Mouse (Mus musculus) heart, adult 8-10 months (tissue): ENCODE measurements around the gene Eif4ebp2. TPM values are rescaled to one million over a fixed set of nuclear protein-coding genes. Genes with fewer than 3 reads are reported as not detected.
A peak's percentile ranks its signal among the peaks of the same experiment; 100 is the strongest.

Experiments
- DNase-seq: peaks from one replicate; pipeline ENCODE4 v3.0.0; 2022; ENCODE audit warnings: low spot score
- total RNA-seq, 4 experiments: library from RNA; stranded (reverse); gene quantifications; 2 replicates each; pipeline ENCODE4 v1.2.4; 2022

The Eif4ebp2 gene
- 10 to 100 TPM; 59.5 to 77.7 (median 70.8) TPM for total RNA-seq

DNA sequence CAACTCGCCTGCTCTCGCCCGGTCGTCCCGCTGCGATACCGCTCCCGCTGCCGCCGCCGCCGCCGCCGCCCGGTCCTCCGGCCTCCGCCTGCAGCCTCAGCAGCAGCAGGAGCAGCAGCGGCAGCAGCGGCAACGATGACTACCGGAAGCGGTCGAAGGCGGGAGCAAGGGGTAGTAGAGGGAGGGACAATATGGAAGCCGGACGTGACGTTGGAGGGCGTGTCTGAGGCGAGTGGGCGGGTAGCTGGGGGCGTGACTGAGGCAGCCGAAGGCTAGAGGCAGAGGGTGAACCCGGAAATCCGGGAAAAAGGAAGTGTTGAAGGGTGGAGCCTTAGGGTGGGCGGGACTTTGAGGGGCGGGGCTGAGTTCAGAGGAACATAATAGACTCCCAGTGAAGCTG is at the start of gene Eif4ebp2:
TSS of gene Eif4ebp2 (minus strand) at position 17 of the 400 bp plus-strand sequence.
- DNase-seq = peak; percentile 100

DNA sequence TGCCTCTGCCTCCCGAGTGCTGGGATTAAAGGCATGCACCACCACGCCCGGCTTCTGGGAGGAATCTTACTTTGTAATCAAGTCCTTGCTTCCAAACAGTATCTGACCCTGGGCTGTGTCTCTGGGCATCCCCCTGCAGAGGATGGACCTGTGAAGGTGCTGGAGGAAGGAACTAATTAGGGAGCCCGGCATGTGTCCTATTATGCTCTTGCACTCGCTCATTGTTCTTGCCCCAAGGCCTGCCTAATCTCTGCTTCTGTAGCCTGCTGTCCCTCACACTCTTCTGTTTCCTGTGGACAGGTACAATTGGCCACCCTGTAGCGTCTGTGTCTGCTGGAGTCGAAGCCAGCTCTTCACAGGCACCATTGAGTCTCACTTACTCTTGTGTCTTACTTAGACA is 48.3 kb upstream of the Eif4ebp2 start:
- DNase-seq = no peak

DNA sequence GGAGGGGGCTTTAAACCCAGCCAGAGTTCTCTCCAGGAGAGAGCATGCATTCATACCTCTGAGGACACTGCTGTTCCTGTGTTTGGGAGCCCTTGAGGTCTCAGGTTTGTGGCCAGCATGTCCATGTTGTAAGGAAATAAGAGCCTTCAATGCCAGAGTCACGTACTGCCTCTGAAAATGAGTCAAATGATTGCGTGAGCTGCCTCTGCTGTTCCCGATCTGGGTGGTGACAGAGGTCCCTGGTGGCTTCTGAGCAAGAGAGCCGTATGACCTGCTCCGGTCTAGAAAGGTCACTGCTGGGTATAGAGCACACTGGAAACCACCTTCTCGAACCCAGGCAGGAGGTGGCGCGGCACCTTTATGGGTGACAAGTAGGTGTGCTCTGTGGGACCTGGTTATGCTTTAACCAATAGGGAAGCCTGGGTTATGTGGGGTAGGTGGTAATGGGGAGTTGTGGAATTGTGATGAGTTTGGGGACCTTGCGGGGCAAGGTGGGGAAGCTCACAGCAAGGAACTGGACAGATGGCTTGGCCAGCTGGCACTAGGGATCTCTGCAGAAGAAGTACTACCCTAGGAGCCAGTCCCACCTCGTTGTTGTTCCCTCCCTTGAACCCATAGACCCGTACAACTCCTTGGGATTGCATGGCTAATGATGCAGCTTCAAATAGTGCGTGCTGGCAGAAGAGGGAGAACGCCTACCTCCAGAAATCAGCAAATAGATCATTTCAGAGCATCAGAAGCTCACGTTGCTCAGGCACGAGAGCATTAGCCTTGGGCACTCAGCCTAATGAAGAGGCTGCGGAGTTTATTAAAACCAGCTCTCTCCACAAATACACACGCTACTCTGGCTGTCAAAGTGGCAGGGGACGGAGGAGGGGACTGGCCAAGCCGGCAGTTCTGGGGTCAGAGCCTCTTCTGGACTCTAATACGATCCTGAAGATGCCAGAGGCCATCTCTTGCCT is 47.3 kb upstream of the Eif4ebp2 start:
- DNase-seq = no peak

DNA sequence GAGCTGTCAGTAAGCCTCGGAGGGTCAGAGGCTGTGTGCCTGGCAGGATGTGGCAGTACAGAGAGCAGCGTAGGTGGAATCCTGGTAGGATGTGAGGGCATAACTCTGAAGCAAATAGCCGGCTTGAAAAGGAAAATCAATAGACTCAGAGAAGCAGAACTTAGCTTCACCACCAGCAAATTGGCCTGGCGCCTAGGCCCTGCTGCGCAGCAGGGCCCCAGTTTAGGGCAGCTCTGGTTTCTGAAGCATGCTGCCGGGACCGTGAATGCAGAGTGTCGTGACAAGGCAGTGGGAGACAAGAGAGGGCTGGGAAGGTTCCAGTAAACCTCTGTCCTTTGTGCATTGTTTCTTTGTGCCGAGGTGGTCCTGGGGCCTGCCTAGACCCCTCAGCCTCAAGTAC is 43.8 kb upstream of the Eif4ebp2 start:
- no peak for DNase-seq

DNA sequence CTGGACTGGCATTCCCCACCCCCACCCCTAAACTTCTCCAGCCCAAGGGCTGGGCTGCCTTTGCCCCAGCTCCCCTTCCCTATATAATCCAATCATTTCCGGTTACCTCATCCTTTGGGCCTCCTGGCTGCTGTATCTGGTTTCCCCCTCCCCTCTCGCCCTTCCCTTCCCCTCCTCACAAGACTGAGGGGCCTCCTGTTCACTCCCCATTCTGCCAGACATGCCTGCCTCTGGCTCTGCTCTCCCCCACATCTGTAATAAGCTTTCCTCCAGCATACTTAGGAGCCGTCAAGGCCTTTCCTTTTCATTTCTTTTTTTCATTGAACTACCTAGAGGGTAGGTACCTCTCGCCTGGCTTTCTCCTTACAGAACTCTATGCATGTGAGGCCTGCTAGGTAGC is 43.0 kb upstream of the Eif4ebp2 start:
- no peak for DNase-seq

DNA sequence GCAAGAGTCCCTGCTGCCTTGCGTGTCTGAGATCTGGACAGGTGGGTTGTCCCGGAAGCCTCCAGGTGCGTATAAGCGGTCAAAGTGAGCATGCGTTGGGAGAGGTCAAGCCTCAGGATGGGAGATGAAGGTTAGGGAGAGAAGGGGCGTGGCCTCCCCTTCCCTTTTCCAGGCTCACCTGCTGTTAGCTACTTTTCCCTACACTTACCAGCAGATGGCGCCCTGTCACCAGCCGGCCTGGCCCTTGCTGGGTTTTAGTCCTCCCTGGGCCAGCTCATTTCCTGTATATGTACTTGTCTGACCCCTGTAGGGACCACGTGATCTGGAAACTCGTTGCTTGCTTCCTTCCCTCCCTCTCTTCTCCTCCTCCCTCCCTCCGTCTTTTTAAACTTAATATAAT is 39.6 kb upstream of the Eif4ebp2 start:
- DNase-seq = peak; percentile 68

DNA sequence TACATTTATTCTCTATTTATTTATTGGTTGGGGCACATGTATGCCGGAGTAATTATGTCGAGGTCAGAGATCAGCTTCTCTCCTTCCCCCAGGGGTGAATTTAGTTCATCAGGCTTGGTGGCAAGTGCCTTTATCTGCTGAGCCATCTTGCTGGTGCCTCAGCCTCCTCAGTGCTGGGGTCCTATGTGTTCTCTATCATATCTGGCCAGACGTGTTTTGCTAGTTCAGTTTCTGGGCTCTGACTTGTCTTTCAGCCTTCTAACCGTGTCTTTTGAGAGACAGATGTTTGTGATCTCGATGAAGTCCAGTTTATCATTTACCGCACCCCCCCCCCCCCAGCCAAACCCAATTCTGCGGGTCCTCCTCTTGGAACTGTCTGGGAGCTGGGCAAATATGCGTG is 39.1 kb upstream of the Eif4ebp2 start:
- DNase-seq = no peak

DNA sequence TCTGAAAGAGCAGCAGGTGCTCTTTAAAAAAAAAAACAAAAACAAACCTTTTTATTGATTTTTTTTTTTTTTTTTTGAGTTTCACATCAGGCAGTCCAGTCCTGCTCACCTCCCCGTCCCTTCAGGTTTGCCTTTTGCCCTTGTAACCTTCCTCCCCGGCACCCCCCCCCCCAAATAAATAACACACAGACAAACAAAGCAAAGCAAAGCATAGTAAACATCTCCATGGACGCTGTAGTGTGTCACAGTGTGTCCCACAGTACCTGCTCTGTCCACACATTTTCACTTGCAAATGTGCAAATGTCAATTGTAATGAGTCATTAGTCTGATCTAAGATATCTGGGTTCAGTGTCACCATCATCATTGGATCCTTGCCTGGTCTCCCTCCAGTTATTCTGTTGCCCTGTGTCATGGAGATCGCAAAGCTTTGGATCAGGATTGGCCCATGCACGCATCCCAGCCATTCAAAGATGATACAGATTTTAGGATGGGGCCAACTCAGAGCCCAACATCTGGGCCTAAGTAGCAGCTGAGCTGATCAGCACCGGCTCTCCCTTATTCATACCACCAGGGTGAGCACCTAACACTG is 36.2 kb upstream of the Eif4ebp2 start:
- no peak for DNase-seq

DNA sequence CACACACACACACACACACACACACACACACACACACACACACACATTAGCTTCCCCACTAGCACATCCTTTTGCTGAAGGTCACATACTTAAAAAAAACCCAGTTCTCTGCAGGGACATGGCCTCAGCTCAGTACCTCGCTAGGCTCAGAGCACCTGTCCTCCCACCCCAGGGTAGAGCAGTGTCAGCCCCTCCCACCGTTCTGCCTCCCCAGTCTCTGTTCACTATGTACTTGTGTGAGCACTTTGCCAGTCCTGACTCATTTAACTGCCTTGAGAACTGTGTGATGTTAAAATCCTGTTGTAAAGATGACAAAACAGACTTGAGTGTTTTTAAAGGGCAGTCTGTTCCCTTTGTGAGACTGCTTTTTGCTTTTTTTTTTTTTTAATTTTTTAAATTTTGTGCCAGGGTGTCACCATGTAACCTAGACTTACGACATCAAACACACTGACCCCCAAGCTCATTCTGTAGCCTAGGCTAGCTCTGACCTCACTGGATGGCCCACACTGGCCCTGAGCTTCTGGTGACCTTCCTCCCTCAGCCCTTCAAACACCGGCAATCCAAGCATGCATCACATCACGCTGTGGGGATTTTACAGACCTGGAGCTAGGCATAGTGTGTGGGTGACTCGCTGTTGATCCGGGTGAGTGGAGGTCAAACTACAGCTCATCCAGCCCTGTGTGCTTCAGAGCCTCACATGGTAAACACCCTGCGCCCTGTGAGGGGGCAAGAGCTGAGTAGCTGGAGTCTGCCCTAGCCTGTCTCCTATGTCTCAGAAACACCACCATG is 34.3 kb upstream of the Eif4ebp2 start:
- DNase-seq = no peak

DNA sequence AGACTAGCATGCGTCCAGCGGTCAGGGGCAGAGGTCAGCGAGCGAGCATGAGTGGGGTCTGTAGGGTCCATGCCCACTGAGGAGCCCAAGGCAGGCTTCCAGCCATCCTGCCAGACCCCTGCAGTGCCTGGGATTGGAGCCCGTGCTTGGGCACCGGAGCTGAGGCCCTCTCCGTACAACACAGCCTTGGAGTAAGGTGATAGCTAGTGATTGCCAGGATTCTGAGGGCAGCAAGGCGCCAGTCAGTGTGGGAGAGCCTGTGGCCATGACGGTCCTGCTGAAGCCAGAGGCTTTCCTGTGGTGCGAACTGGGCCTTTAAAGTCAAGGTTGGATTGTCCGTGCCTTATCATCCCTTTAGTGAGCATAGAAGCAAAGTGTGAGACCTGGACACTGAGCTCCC is 32.3 kb upstream of the Eif4ebp2 start:
- no peak for DNase-seq

DNA sequence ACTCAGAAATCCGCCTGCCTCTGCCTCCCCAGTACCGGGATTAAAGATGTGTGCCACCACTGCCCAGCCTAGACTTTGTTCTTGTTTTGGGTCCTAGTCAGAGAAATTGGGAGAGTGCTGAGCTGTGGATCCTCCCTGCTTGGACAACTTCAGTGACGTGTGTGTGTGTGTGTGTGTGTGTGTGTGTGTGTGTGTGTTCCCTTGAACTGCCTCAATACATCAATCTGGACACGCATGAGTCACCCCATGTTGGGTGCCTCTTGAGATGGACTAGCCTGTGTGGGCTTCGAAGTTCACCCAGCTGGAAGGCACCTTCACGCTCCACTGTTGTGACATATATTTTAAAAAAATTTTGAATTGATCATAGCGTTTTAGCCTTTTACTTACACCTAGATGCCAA is 30.3 kb upstream of the Eif4ebp2 start:
- DNase-seq = no peak

DNA sequence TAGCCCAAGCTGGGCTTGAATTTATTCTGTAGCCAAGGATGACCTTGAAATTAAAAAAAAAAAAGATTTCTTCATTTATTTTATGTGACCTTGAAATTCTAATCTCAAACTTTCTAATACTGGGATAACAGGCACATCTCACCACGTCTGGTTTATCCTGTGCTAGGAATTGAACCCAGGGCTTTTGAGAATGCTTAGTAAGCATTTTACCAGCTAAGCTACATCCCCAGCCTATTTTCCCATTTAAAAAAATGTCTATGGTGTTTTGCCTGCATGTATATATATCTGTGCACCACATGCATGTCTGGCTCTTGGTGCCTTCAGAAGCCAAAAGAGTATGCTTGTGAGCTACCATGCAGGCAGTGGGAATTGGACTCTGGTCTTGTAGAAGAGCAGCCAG is 28.0 kb upstream of the Eif4ebp2 start:
- no peak for DNase-seq

DNA sequence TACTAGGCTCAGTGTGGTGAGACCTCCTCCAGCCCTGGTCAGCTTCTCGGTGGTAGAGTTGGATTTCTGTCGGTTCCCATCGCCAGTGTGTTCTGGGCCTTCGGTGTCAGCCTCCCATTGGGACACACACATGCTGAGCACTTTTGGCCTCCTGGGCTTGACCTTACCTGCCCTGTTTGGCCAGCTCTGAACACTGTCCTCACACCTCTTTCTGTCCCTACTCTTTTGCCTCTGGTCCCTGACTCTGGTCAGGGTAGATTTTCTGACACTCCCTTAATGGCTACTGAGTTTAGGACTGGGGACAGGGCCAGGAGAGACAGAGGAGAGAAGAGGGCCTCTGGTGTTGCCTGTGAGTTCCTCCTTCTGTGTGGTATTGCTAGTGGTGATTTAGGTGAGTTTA is 27.5 kb upstream of the Eif4ebp2 start:
- DNase-seq = no peak

DNA sequence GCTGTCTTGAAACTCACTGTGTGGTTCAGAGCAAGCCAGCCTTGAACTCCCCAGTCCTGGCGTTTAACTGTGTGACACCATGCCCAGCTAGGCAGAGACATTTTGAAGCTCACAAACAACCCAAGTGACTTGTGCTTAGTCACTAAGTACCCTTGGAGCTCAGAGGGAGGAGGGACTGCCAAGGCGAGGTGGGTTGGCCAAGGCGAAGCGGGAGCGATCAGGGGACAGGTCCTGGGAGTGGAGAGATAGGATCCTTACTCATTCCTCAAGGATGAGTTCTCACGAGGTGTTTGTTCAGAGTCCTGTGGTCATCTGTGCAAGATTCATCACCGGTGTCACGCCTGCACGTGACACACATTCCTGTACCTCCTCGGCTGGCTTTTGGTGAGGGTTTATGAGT is 27.0 kb upstream of the Eif4ebp2 start:
- no peak for DNase-seq

DNA sequence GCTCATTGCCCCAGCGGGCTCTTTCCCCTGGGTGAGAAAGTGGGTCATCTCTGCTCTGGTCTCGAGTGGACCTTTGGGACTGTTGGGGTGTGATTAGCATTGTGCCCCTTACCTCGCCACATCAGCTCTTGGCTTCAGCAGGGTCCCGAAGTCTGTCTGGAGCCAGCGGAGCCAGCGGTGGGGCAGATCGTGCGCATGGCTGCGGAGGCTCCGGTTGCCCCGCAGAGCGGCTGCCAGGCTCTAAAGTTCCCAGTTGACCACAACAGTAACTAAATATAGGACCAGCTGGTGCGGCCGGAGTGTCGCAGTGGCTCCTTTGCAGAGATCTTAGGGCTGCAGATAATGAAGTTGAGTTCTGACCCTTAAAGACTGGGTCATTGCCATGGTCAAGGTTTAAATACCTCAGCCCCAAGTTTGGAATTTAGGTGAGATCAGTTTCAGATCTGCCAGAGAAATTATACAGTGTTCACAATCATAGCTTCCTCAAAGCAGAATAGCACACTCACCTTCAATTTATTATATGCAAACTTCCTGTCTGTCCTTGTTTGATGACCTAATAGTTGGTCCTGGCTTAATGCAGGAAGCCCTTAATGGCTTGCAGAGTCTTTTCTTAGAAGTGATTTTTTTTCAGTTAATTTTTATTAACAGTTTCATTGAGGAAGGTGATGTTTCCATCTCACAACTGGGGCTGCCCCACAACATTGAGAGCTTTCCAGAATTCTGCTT is 24.1 kb upstream of the Eif4ebp2 start:
- DNase-seq = peak; percentile 21

DNA sequence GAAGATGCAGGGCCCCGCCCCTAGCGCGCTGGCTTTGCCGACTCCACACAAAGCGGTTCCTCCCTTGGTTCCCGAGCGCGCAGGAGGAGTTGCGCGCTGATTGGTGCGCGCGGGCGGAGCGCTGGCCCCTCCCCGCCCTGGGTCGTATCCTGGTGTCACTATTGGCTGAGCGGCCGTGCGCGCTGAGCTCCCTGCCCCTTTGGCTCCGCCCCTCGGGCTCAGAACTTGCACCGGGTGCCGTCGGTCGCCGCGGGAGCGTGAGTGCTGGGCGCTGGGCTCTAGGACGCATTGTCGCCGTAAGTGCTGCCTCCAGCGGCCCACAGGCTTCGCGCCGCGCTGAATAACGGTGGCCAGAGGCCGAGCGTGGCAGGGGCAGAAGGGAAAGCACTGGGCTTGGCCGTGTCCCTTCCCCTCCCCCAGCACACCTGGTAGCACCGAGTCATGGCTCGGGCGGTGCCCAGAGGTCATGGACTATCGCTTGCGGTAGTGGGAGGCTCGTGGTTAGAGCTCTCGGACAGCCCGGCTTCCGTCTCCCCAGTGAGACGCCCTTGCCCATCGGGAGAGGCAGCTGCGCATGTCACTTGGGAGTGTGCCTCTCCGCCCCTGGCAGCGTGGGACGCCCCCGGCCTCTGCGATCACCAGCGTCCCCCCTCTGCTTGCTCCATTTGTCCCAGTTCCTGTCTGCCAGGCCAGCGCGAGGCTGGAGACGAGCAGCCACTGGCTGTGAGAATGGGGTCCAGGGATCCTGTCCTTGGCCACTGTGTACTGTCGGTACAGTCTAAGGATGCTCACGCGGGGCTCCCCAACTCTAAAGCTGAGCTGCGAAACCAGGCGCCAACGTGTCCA is 23.4 kb upstream of the Eif4ebp2 start, which contains the start of gene Lrrc20:
TSS of gene Lrrc20 (plus strand) at position 208 of the 846 bp plus-strand sequence.
- DNase-seq = peak; percentile 93

DNA sequence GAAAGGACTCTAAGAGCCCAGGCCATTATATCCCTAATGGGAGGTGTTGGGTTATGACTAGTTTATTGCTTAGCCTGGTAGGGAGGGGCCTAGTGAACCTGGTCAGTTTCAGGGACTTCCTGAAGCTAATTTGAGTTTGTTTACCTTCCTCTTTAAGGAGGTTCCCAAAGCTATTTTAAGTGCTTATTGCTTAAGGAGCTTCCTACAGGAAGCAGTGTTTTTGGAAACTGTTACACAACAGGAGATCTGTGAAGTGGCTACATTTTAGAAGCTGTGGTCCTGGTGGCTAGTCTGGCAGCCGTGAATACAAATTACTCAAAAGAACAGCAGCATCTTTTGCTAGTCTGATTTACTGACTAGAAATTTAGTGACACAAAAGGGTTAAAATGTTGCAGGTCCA is 21.9 kb upstream of the Eif4ebp2 start:
- no peak for DNase-seq

DNA sequence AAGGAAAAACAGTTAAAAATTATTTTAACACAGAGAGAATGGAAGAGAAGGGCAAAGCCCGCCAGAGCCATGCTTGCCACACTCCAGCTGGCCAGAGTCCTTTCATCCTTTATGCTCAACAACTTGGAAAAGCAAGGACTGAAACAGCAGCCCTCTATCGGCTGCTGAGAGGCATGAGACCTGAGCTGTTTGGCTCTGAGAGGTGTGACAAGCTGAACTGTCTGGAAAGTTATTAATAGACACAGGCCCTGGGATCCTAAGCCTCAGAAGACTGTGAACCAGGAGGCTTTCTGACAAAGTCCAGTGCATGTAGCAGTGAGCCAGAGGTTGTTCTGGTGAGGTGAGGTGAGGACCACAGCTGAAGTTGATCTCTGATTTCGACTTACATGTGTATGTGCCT is 21.2 kb upstream of the Eif4ebp2 start:
- DNase-seq = peak; percentile 57

DNA sequence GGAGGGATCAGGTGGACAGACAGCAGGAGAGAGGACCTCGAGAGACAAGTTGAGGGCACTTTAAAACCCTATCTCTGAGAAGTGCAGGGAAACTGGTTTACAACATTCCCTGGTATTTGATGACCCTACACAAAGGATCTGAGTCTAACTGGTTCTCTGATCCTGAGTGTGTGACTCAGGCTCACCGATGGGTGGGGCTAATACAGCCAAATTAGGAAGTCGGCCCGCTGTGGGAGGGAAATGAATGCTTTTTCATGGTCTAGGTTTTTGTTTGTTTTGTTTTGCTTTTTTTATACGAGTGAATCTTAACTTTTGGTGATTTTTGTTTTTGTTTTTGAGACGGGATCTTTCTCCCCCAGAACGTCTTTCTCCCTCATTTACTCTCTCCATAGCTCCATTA is 16.4 kb upstream of the Eif4ebp2 start:
- no peak for DNase-seq

DNA sequence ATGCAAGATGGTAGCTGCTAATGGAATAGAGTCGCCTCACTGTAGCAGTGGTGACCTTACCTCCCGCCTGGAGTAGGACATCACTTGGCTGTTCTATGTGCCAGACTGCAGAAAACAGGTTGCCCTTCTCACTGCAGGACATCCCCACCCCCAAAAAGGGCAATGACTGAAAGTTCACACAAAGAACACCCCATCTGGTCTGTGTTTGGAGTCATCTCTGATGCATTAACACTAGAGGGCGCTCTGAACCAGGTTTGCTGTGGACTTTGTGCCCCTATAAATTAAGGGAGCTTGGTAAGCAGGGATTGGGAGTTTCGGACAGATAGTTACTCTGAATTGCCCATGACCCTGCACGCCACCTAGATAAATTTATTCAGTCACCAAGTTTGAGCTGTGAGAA is 14.4 kb upstream of the Eif4ebp2 start:
- DNase-seq = no peak

DNA sequence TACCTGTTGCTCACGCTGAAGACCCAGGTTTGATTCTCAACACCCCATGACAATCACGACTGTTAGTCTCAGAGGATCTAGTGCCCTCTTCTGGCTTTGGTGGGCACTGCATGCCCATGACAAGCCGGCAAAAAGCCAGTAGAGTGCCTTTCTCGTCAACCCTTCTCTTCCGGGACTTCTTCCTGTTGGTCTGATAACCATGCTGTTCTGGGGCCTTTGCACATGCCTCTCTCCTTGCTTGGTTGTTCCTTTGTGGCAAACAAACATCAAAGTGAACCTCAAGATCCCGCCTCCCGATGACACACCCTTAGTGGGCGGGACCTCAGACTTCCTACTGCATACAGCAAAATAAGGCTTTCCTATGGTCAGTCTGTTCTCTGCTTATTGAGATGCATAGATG is 13.8 kb upstream of the Eif4ebp2 start:
- no peak for DNase-seq
